Comparison of ENCODE assay signal across 7 mouse cellular contexts in genomic region chr11:101784072-101784471, GRCm38 (mm10). TPM values are rescaled to one million over a fixed set of nuclear protein-coding genes. Genes with fewer than 3 reads are reported as not detected.
DNase-seq lines count a peak whose midpoint lies in the region; ATAC-seq and TF ChIP-seq lines count a peak whose summit lies in the region.

No protein-coding gene starts in this region.

- ATAC-seq in lung, postnatal 0 days, result no peak; the same call in 1 of the 2 replicates
- no peak for ATAC-seq in forebrain, embryonic 12.5 days (ENCODE audit: low FRiP score)
- no peak for ATAC-seq in liver, embryonic 13.5 days (ENCODE audit: low read depth)
- no peak for ATAC-seq in erythroblast, adult 5-6 weeks (replicated peaks; ENCODE audit: low FRiP score, poor library complexity, severe bottlenecking)

- TF ChIP-seq EP300 in lung, postnatal 0 days (IDR thresholded peaks at IDR 0.05), result no peak

- 6% methylated on average over 11 of the region's 19 CpGs for WGBS in lung, postnatal 0 days
- WGBS in lung, adult 2 months, result 8% methylated on average over 19 of the region's 19 CpGs
- WGBS in forebrain, embryonic 12.5 days, result 2% methylated on average over 17 of the region's 19 CpGs
- 5% methylated on average over 19 of the region's 19 CpGs for WGBS in liver, embryonic 13.5 days (ENCODE audit: insufficient replicate concordance)

- TF ChIP-seq CTCF in lung, postnatal 0 days (IDR thresholded peaks at IDR 0.05), result no peak
- TF ChIP-seq CTCF in lung, adult 2 months (IDR thresholded peaks at IDR 0.05; ENCODE audit: insufficient read depth, low read length), result no peak

- peaks cover 3% of the 10 kb centered on the region; the same call in 1 of the 2 replicates for H3K4me1 ChIP-seq in lung, postnatal 0 days (ENCODE audit: insufficient read depth, low read depth, low read length)
- H3K4me1 ChIP-seq in lung, adult 2 months (ENCODE audit: control insufficient read depth, insufficient read depth, low read length), result peaks cover 5% of the 10 kb centered on the region
- peaks cover 19% of the 10 kb centered on the region for H3K4me1 ChIP-seq in forebrain, embryonic 12.5 days
- peaks cover 20% of the 10 kb centered on the region for H3K4me1 ChIP-seq in liver, embryonic 13.5 days (replicated peaks)

- H3K9me3 ChIP-seq in lung, postnatal 0 days (ENCODE audit: low read length), result no peaks in the 10 kb centered on the region
- H3K9me3 ChIP-seq in forebrain, embryonic 12.5 days, result no peaks in the 10 kb centered on the region
- H3K9me3 ChIP-seq in liver, embryonic 13.5 days (replicated peaks), result no peaks in the 10 kb centered on the region

- H3K36me3 ChIP-seq in lung, postnatal 0 days (ENCODE audit: insufficient read depth, low read length), result no peaks in the 10 kb centered on the region
- H3K36me3 ChIP-seq in forebrain, embryonic 12.5 days (replicated peaks), result no peaks in the 10 kb centered on the region
- H3K36me3 ChIP-seq in liver, embryonic 13.5 days, result no peaks in the 10 kb centered on the region

- peaks cover 12% of the 10 kb centered on the region; the same call in 1 of the 2 replicates for H3K27me3 ChIP-seq in lung, postnatal 0 days (replicated peaks; ENCODE audit: insufficient read depth, low read length)
- H3K27me3 ChIP-seq in forebrain, embryonic 12.5 days, result peaks cover 92% of the 10 kb centered on the region
- peaks cover 88% of the 10 kb centered on the region for H3K27me3 ChIP-seq in liver, embryonic 13.5 days

- no peak overlapping the region for H3K9ac ChIP-seq in lung, postnatal 0 days (replicated peaks; ENCODE audit: low read depth)
- peak overlapping the region; percentile 61 for H3K9ac ChIP-seq in forebrain, embryonic 12.5 days
- H3K9ac ChIP-seq in liver, embryonic 13.5 days, result no peak overlapping the region

- DNase-seq in lung, postnatal 0 days (ENCODE audit: low spot score), result no peak
- no peak for DNase-seq in lung, adult 2 months
- no peak for DNase-seq in liver, embryonic 13.5 days
- no peak for DNase-seq in thymus, postnatal 25 days
- no peak for DNase-seq in adipocyte (ENCODE audit: low spot score)

- peak overlapping the region; percentile 95 for H3K4me2 ChIP-seq in lung, postnatal 0 days (replicated peaks; ENCODE audit: low read depth, low read length)
- H3K4me2 ChIP-seq in forebrain, embryonic 12.5 days, result peak overlapping the region; percentile 89
- peak overlapping the region; percentile 77 for H3K4me2 ChIP-seq in liver, embryonic 13.5 days

- TF ChIP-seq POLR2A in lung, adult 2 months (IDR thresholded peaks at IDR 0.05; ENCODE audit: borderline replicate concordance, extremely low read depth, low read depth, low read length), result no peak

- no peak overlapping the region for H3K27ac ChIP-seq in lung, postnatal 0 days (ENCODE audit: low read length)
- no peak overlapping the region for H3K27ac ChIP-seq in forebrain, embryonic 12.5 days
- no peak overlapping the region for H3K27ac ChIP-seq in liver, embryonic 13.5 days

- H3K4me3 ChIP-seq in lung, postnatal 0 days (ENCODE audit: low read depth, low read length), result peak overlapping the region; percentile 51
- no peak overlapping the region for H3K4me3 ChIP-seq in lung, adult 2 months (replicated peaks; ENCODE audit: extremely low read depth, low read depth, low read length)
- peak overlapping the region; percentile 53 for H3K4me3 ChIP-seq in forebrain, embryonic 12.5 days (replicated peaks)
- peak overlapping the region; percentile 57 for H3K4me3 ChIP-seq in liver, embryonic 13.5 days (replicated peaks)

RNA-seq across cellular contexts. Expression of gene Etv4, which starts 1.1 kb away (rescaled TPM):
- 1.2 TPM in 2 replicates for polyA plus RNA-seq in lung, postnatal 0 days (2015; fragmentation: Nextera tagmentation; extraction: Ambion mirVana)
- polyA plus RNA-seq in lung, adult 2 months (2012; rRNA removed), result 0.60 and 0.95 TPM in 2 replicates
- 4.7 and 7.0 TPM in 2 replicates for polyA plus RNA-seq in forebrain, embryonic 12.5 days (2016; fragmentation: Nextera tagmentation; extraction: Ambion mirVana)
- 0.40 and 0.50 TPM in 2 replicates for polyA plus RNA-seq in liver, embryonic 13.5 days (2015; fragmentation: Nextera tagmentation; extraction: Ambion mirVana)
- not detected in 2 replicates for total RNA-seq in erythroblast, adult 5-6 weeks (2015; ENCODE audit: low replicate concordance)
- total RNA-seq in erythroblast, adult 5-6 weeks (2017; ENCODE audit: low replicate concordance), result not detected in 2 replicates

RNA-seq across cellular contexts. Expression of gene Dhx8, which starts 51.4 kb away (rescaled TPM):
- polyA plus RNA-seq in lung, postnatal 0 days (2015; fragmentation: Nextera tagmentation; extraction: Ambion mirVana), result 16.4 and 20.3 TPM in 2 replicates
- 9.8 and 13.1 TPM in 2 replicates for polyA plus RNA-seq in lung, adult 2 months (2012; rRNA removed)
- 45.6 and 46.8 TPM in 2 replicates for polyA plus RNA-seq in forebrain, embryonic 12.5 days (2016; fragmentation: Nextera tagmentation; extraction: Ambion mirVana)
- polyA plus RNA-seq in liver, embryonic 13.5 days (2015; fragmentation: Nextera tagmentation; extraction: Ambion mirVana), result 19.0 and 20.5 TPM in 2 replicates
- 32.0 and 32.9 TPM in 2 replicates for total RNA-seq in erythroblast, adult 5-6 weeks (2015; ENCODE audit: low replicate concordance)
- 47.7 and 77.6 TPM in 2 replicates for total RNA-seq in erythroblast, adult 5-6 weeks (2017; ENCODE audit: low replicate concordance)
